Mouse (Mus musculus): ENCODE data around the gene Ncs1. TPM values are rescaled to one million over a fixed set of nuclear protein-coding genes. Genes with fewer than 3 reads are reported as not detected.

The Ncs1 gene
- 168 and 183 TPM in 2 replicates for polyA plus RNA-seq (2015; fragmentation: Nextera tagmentation; extraction: Ambion mirVana)

- no peaks in the 10 kb centered on the region for H3K36me3 ChIP-seq
- peak; percentile 90 for ATAC-seq (ENCODE audit: low FRiP score, low read depth)
- under 1% methylated on average over 69 of the region's 89 CpGs for WGBS
- peak within 1 kb of the TSS; percentile 79 for H3K4me2 ChIP-seq
- peak within 1 kb of the TSS; percentile 84 for H3K4me3 ChIP-seq
- H3K27me3 ChIP-seq = no peaks in the 10 kb centered on the region
- peak within 1 kb of the TSS; percentile 85 for H3K27ac ChIP-seq (replicated peaks)
- H3K9me3 ChIP-seq = no peaks in the 10 kb centered on the region
- H3K4me1 ChIP-seq (replicated peaks) = peaks cover 51% of the 10 kb centered on the region
- H3K9ac ChIP-seq = peak within 1 kb of the TSS; percentile 98
Observed at GRCm38 (mm10) chr2:31245491-31246141, at the start of gene Ncs1. TSS of gene Ncs1 (plus strand) at chr2:31245823.

- H3K9ac ChIP-seq = no peak overlapping the region
- peaks cover 15% of the 10 kb centered on the region for H3K4me1 ChIP-seq (replicated peaks)
- no peak overlapping the region for H3K27ac ChIP-seq (replicated peaks)
- ATAC-seq (ENCODE audit: low FRiP score, low read depth) = no peak
- WGBS = 88% methylated on average over 4 of the region's 4 CpGs
- H3K36me3 ChIP-seq = peaks cover 20% of the 10 kb centered on the region
- no peaks in the 10 kb centered on the region for H3K27me3 ChIP-seq
- no peak overlapping the region for H3K4me2 ChIP-seq
- no peak overlapping the region for H3K4me3 ChIP-seq
- H3K9me3 ChIP-seq = no peaks in the 10 kb centered on the region
Observed at GRCm38 (mm10) chr2:31198621-31199020, 47.0 kb upstream of the Ncs1 start.

DNA sequence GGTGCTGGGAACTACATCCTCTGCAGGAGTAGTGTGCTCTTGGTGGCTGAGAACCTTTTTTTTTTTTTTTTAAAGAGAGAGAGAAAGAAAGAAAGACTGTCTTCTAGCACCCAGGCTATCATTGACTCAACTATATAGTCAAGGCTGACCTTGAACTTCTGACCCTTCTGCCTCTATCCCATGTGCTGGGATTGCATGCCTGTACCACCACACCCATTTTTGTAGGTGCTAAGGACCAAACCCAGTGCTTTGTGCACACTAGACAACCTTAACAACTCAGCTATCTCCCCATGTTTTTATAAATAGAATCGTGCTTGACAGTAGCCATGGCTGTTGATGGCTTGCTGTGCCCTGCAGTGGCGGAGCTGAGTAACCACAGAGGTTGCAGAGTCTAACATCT is 45.6 kb upstream of the Ncs1 start:
- no peak for ATAC-seq (ENCODE audit: low FRiP score, low read depth)
- Histone ChIP-seq H3K27me3 (no peaks in the 10 kb centered on the region), H3K4me3 (no peak overlapping the region), H3K4me1 (replicated peaks) (peaks cover 15% of the 10 kb centered on the region), H3K9me3 (no peaks in the 10 kb centered on the region), H3K4me2 (no peak overlapping the region), H3K9ac (no peak overlapping the region), H3K27ac (replicated peaks) (no peak overlapping the region), H3K36me3 (peaks cover 12% of the 10 kb centered on the region; the same call in 1 of the 2 replicates)
- WGBS = 96% methylated on average over 2 of the region's 2 CpGs

- no peak overlapping the region for H3K4me2 ChIP-seq
- peak; percentile 35; the same call in 1 of the 2 replicates for ATAC-seq (ENCODE audit: low FRiP score, low read depth)
- WGBS = 79% methylated on average over 7 of the region's 7 CpGs
- no peak overlapping the region for H3K4me3 ChIP-seq
- H3K27ac ChIP-seq (replicated peaks) = 0 out of 2 replicates have a peak overlapping the region, but pooled peaks have one; percentile 32
- H3K9me3 ChIP-seq = no peaks in the 10 kb centered on the region
- 0 out of 2 replicates have a peak, but pooled peaks cover 4% of the 10 kb centered on the region for H3K36me3 ChIP-seq
- H3K27me3 ChIP-seq = no peaks in the 10 kb centered on the region
- H3K9ac ChIP-seq = no peak overlapping the region
- H3K4me1 ChIP-seq (replicated peaks) = peaks cover 31% of the 10 kb centered on the region
Observed at GRCm38 (mm10) chr2:31201851-31202250, 43.8 kb upstream of the Ncs1 start.

GRCm38 (mm10) chr2:31202357-31202756 is 43.3 kb upstream of the Ncs1 start:
- Histone ChIP-seq H3K27me3 (no peaks in the 10 kb centered on the region), H3K4me3 (no peak overlapping the region), H3K9ac (no peak overlapping the region), H3K36me3 (0 out of 2 replicates have a peak, but pooled peaks cover 4% of the 10 kb centered on the region), H3K4me2 (no peak overlapping the region), H3K9me3 (no peaks in the 10 kb centered on the region), H3K4me1 (replicated peaks) (peaks cover 36% of the 10 kb centered on the region), H3K27ac (replicated peaks) (0 out of 2 replicates have a peak overlapping the region, but pooled peaks have one; percentile 32)
- no peak for ATAC-seq (ENCODE audit: low FRiP score, low read depth)
- WGBS = 51% methylated on average over 3 of the region's 3 CpGs

DNA sequence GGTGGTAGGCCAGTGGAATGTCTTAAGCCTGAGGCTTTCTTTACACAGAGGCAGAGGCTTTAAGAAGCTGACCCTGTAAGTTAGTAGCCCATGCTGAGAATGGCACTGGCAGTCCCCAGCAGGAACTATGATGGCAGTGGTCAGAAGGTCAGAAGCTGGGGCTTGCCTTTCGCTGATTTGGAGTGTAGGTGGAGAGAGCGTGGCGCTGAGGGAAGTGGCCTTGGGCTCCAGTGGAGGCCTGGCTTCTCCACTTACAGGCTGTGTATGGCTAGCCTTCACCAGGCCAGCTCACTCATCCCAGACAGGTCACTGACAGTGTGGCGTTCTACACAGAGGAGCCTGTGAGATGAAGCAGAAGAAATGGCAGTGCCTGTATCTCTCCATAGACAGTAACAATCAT is 42.7 kb upstream of the Ncs1 start:
- WGBS = 75% methylated on average over 4 of the region's 4 CpGs
- Histone ChIP-seq H3K4me1 (replicated peaks) (peaks cover 36% of the 10 kb centered on the region), H3K36me3 (0 out of 2 replicates have a peak, but pooled peaks cover 4% of the 10 kb centered on the region), H3K27me3 (no peaks in the 10 kb centered on the region), H3K9me3 (no peaks in the 10 kb centered on the region), H3K27ac (replicated peaks) (no peak overlapping the region), H3K4me3 (no peak overlapping the region), H3K4me2 (no peak overlapping the region), H3K9ac (no peak overlapping the region)
- no peak for ATAC-seq (ENCODE audit: low FRiP score, low read depth)

GRCm38 (mm10) chr2:31204677-31205076 is 40.9 kb upstream of the Ncs1 start:
- Histone ChIP-seq H3K9ac (no peak overlapping the region), H3K4me3 (no peak overlapping the region), H3K36me3 (peaks cover 10% of the 10 kb centered on the region; the same call in 1 of the 2 replicates), H3K4me1 (replicated peaks) (peaks cover 39% of the 10 kb centered on the region), H3K9me3 (no peaks in the 10 kb centered on the region), H3K27ac (replicated peaks) (no peak overlapping the region), H3K4me2 (no peak overlapping the region), H3K27me3 (no peaks in the 10 kb centered on the region)
- WGBS = 86% methylated on average over 5 of the region's 5 CpGs
- ATAC-seq (ENCODE audit: low FRiP score, low read depth) = no peak

DNA sequence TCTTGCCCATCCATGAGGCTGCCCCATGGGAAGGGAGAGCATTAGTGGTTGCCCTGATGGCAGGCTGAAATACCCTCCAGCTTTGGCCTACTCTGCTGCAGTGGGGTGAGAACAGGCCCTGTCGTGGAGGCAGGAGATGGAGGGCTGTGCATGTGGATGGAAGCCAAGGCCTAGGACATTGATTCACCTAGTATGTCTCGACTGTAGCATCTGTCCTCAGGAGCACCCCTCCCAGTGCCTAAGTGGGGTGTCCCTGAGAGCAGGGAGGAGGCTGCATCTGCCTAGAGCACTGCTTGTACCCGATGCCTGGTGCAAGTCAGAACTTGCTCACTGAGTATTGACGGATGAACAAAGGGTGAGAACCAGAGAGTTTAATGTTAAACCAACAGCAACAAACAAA is 39.4 kb upstream of the Ncs1 start:
- no peak overlapping the region for H3K4me2 ChIP-seq
- no peaks in the 10 kb centered on the region for H3K9me3 ChIP-seq
- H3K36me3 ChIP-seq = peaks cover 23% of the 10 kb centered on the region; the same call in 1 of the 2 replicates
- no peak for ATAC-seq (ENCODE audit: low FRiP score, low read depth)
- 50% methylated on average over 4 of the region's 4 CpGs for WGBS
- peaks cover 46% of the 10 kb centered on the region for H3K4me1 ChIP-seq (replicated peaks)
- no peaks in the 10 kb centered on the region for H3K27me3 ChIP-seq
- H3K27ac ChIP-seq (replicated peaks) = peak overlapping the region; percentile 52; the same call in 1 of the 2 replicates
- H3K9ac ChIP-seq = no peak overlapping the region
- H3K4me3 ChIP-seq = no peak overlapping the region

- Histone ChIP-seq H3K27ac (replicated peaks) (peak overlapping the region; percentile 52), H3K9ac (no peak overlapping the region), H3K9me3 (no peaks in the 10 kb centered on the region), H3K27me3 (no peaks in the 10 kb centered on the region), H3K36me3 (peaks cover 26% of the 10 kb centered on the region; the same call in 1 of the 2 replicates), H3K4me2 (no peak overlapping the region), H3K4me1 (replicated peaks) (peaks cover 40% of the 10 kb centered on the region), H3K4me3 (no peak overlapping the region)
- ATAC-seq (ENCODE audit: low FRiP score, low read depth) = peak; percentile 28; the same call in 1 of the 2 replicates
- 35% methylated on average over 8 of the region's 8 CpGs for WGBS
Observed at GRCm38 (mm10) chr2:31206882-31207281, 38.7 kb upstream of the Ncs1 start.

GRCm38 (mm10) chr2:31208544-31209142 is 37.0 kb upstream of the Ncs1 start:
- 89% methylated on average over 13 of the region's 13 CpGs for WGBS
- no peaks in the 10 kb centered on the region for H3K27me3 ChIP-seq

DNA sequence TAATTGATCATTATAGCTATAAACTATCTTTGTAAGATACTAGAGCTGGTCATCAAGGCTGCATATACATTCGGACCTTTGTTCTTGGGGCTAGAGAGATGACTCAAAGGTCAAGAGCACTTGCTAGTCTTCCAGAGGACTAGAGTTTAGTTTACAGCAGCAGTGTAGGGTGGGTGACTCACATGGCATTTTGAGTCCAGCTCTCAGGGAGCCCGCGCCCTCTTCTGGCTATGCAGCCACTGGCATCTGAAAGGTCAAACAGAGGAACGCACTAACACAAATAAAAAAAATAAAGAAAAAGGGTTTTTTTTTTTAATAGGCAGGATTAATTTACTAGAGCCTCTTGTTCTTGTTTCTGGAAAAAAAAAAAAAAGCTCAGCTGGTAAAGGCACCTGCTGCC is 36.1 kb upstream of the Ncs1 start:
- H3K36me3 ChIP-seq = peaks cover 26% of the 10 kb centered on the region; the same call in 1 of the 2 replicates
- no peak for ATAC-seq (ENCODE audit: low FRiP score, low read depth)
- H3K4me2 ChIP-seq = no peak overlapping the region
- WGBS = 91% methylated on average over 4 of the region's 4 CpGs
- H3K27ac ChIP-seq (replicated peaks) = no peak overlapping the region
- peaks cover 38% of the 10 kb centered on the region for H3K4me1 ChIP-seq (replicated peaks)
- no peak overlapping the region for H3K9ac ChIP-seq
- no peak overlapping the region for H3K4me3 ChIP-seq
- H3K27me3 ChIP-seq = no peaks in the 10 kb centered on the region
- no peaks in the 10 kb centered on the region for H3K9me3 ChIP-seq

More at GRCm38 (mm10) chr2:31208544-31209142, 37.0 kb upstream of the Ncs1 start:
- H3K9ac ChIP-seq = no peak overlapping the region
- peaks cover 26% of the 10 kb centered on the region; the same call in 1 of the 2 replicates for H3K36me3 ChIP-seq
- H3K9me3 ChIP-seq = no peaks in the 10 kb centered on the region
- H3K27ac ChIP-seq (replicated peaks) = no peak overlapping the region
- H3K4me3 ChIP-seq = no peak overlapping the region
- no peak overlapping the region for H3K4me2 ChIP-seq
- H3K4me1 ChIP-seq (replicated peaks) = peaks cover 31% of the 10 kb centered on the region
- no peak for ATAC-seq (ENCODE audit: low FRiP score, low read depth)

GRCm38 (mm10) chr2:31210144-31210847 is 35.3 kb upstream of the Ncs1 start:
- Histone ChIP-seq H3K27ac (replicated peaks) (no peak overlapping the region), H3K36me3 (peaks cover 31% of the 10 kb centered on the region), H3K9me3 (no peaks in the 10 kb centered on the region), H3K4me1 (replicated peaks) (peaks cover 39% of the 10 kb centered on the region), H3K4me3 (no peak overlapping the region), H3K9ac (no peak overlapping the region), H3K27me3 (no peaks in the 10 kb centered on the region), H3K4me2 (no peak overlapping the region)
- ATAC-seq (ENCODE audit: low FRiP score, low read depth) = no peak
- WGBS = 59% methylated on average over 11 of the region's 11 CpGs

Data from hindbrain, embryonic 15.5 days (tissue).